Mouse (Mus musculus) embryo, embryonic 11 days (tissue): Measurements from ENCODE around the gene Pogz.
A peak's percentile ranks its signal among the peaks of the same experiment; 100 is the strongest.
"Not testable (repeated sequence)": the region's sequence is repeated elsewhere in the genome, so short reads cannot be mapped to it uniquely, and the experiment has no call there.

Experiments
- DNase-seq: peaks from one replicate; pipeline ENCODE4 v3.0.0-alpha.2; 2015

Pogz gene

GRCm38 (mm10) chr3:94833358-94833757 is 4.0 kb upstream of the Pogz start:
- no peak for DNase-seq

- DNase-seq = no peak
These were observed 2.0 kb upstream of the Pogz start for GRCm38 (mm10) chr3:94835396-94835795.

- DNase-seq = peak; percentile 87
These were observed 661 bp downstream of the Pogz start for GRCm38 (mm10) chr3:94837959-94838496.

- peak; percentile 10 for DNase-seq
These were observed 1.3 kb downstream of the Pogz start for GRCm38 (mm10) chr3:94838631-94839030.

- no peak for DNase-seq
These were observed 1.7 kb downstream of the Pogz start for GRCm38 (mm10) chr3:94839101-94839500.

GRCm38 (mm10) chr3:94847382-94847781 is 10.0 kb downstream of the Pogz start:
- DNase-seq = no peak

- peak; percentile 73 for DNase-seq
These were observed 12.0 kb downstream of the Pogz start for GRCm38 (mm10) chr3:94849338-94849737.

- DNase-seq = no peak
These were observed 14.4 kb downstream of the Pogz start for GRCm38 (mm10) chr3:94851731-94852130.

GRCm38 (mm10) chr3:94852215-94852614 is 14.8 kb downstream of the Pogz start:
- no peak for DNase-seq

GRCm38 (mm10) chr3:94859471-94859870 is 22.1 kb downstream of the Pogz start:
- DNase-seq = no peak

- no peak for DNase-seq
These were observed 31.6 kb downstream of the Pogz start for GRCm38 (mm10) chr3:94869011-94869410.

GRCm38 (mm10) chr3:94878618-94879017 is 41.3 kb downstream of the Pogz start:
- no peak for DNase-seq

- no peak for DNase-seq
These were observed 44.5 kb downstream of the Pogz start for GRCm38 (mm10) chr3:94881840-94882239.

- no peak for DNase-seq
These were observed 45.2 kb downstream of the Pogz start for GRCm38 (mm10) chr3:94882579-94882978.

GRCm38 (mm10) chr3:94886316-94887224 is 49.2 kb downstream of the Pogz start, which contains the start of gene Psmb4:
Gene Psmb4 (minus strand): TSS chr3:94886961.
- DNase-seq = peak; percentile 93

- peak; percentile 47 for DNase-seq
These were observed 51.2 kb downstream of the Pogz start for GRCm38 (mm10) chr3:94888595-94888994.

GRCm38 (mm10) chr3:94894076-94894475 is 56.7 kb downstream of the Pogz start:
- no peak for DNase-seq

- DNase-seq = peak; percentile 78
These were observed 65.4 kb downstream of the Pogz start for GRCm38 (mm10) chr3:94902747-94903146.

GRCm38 (mm10) chr3:94904759-94905158 is 67.4 kb downstream of the Pogz start:
- DNase-seq = not testable (repeated sequence)

- DNase-seq = no peak
These were observed 69.1 kb downstream of the Pogz start for GRCm38 (mm10) chr3:94906482-94906881.

- DNase-seq = no peak
These were observed 73.8 kb downstream of the Pogz start for GRCm38 (mm10) chr3:94911050-94911693.

GRCm38 (mm10) chr3:94913801-94914200 is 76.4 kb downstream of the Pogz start:
- DNase-seq = no peak

- no peak for DNase-seq
These were observed 78.8 kb downstream of the Pogz start for GRCm38 (mm10) chr3:94915903-94916741.
